Mouse (Mus musculus) retina, postnatal 7 days (tissue): ENCODE data around the gene Cacnb3.

Source experiments
- DNase-seq: peaks from one replicate; pipeline ENCODE4 v3.0.0-alpha.2; 2012; ENCODE audit warnings: low read depth, low spot score

The Cacnb3 gene

DNA sequence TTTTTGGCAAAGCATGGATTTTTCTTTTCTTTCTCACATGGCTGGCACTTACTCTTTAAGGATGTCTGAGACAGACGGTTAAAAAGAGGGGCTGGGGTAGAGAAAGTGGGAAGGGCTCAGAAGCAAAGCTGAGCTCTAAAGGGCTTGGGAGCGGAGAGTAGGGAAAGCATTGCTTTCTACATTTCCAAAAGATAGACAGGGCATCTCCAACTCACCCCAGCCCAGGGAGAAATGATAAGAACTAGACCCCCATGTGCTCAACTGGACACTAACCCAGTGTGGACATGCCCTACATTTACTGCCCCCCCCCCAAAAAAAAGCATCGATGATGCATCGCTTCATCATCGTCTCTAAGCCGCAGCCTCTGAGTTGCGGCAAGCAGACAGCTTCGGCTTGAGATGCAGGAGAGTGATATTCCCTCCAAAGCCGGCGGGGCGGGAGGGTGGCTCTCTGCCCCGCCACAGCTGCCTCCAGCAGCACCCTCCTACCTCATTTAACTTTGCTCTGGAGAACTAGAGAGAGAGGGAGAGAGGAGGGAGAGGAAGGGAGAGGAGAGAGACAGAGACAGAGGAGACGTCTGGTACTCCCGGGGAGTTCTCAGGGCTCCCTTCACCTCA lies 45.1 kb downstream of the Cacnb3 start:
- no peak for DNase-seq

DNA sequence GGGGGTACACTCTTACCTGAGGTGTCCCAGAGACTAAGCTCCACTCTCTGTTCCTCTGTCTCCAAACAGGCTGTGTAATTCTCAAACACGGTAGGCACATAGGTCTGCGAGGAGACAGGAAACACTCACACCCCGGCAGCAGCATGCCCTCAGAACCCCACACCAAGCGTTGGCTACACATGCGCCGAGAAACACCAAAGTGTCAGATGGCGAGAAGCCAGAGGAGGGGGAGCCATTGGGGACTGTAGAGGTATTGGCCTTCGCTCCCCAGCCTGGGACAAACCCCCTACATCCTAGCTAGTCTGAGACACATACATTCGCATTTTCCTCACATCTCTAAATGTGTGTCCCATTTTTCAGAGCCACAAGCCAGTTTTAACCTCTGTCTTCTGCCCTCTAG lies 45.8 kb downstream of the Cacnb3 start:
- DNase-seq: no peak

DNA sequence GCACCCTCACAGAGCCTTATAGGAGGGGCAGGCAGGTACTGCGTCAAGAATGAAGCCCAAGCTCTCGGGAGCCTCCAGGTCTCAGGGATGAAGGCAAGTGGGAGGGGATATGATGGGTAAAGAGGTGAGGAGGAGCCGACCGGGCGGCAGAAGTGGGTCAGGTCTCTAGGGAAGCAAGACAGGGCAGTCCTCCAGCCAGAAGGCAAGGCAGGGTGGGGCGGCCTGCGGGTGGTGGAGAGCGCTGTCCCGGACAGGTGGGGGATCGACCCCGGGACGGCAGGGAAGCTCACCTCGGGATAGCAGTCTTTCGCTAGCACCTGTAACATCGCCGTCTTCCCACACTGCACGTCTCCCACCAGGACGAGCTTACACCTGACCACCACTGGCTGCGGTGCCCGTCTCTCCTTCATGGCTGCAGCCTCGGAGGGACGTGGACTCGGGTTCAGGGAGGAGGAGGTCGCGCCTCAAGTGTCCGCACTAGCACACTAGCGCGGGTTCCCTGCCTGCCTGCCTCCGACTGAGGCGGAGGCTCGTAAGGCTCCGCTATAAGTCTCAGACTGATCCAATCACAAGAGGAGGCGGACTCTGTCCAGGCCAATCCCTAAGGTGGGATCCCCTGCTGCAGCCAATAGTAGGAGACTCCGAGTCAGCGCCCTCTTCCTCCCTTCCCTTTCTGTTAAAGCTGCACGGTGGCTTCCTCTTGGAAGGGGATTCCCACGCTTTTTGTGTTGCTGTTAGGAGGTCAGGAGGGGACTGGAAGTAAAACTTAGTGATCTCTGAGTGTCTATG lies 46.5 kb downstream of the Cacnb3 start, which contains the start of gene Rnd1:
TSS of gene Rnd1 (minus strand) at position 522 of the 789 bp plus-strand sequence.
- peak; percentile 80 for DNase-seq

GRCm38 (mm10) chr15:98677977-98678376 lies 47.3 kb downstream of the Cacnb3 start:
- DNase-seq: no peak

GRCm38 (mm10) chr15:98680660-98681059 lies 50.0 kb downstream of the Cacnb3 start:
- DNase-seq: no peak

DNA sequence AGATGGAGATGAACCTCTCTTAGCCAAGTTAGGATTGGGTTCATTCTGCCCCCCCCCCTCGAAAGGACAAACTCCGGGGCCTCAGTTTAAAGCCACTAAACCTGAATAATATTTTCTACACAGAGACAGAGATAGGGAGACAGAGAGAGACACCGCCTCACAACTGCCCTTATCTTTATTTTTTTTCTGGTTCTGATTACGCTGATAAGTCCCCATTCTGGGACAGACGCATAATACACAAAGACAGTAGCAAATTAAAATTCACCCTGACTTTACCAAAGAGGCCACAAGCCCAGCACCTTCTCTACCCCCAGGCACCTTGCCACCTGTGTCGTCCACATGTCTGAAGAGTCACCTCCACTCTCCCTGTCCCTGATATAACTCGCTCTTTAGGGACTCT lies 51.0 kb downstream of the Cacnb3 start:
- no peak for DNase-seq

GRCm38 (mm10) chr15:98683177-98683576 lies 52.5 kb downstream of the Cacnb3 start:
- DNase-seq: no peak

GRCm38 (mm10) chr15:98683746-98684145 lies 53.1 kb downstream of the Cacnb3 start:
- no peak for DNase-seq

DNA sequence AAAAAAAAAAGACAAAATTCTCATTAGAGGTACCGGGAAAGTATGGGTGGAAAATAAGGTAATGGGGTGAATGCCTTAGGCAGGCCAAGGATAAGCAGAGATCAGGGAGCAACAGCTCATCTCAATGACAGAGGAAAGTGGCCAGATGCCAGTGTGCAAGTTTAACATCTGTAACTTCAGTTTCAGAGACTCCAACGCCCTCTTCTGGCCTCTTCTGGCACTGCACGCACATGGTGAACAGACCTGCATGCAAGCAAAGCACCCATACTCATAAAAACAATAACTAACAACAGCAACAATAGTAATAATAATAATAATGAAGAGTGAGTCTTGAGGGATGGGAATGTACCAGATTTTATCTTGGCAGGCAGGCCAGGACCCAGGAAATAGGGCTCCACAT lies 55.3 kb downstream of the Cacnb3 start:
- DNase-seq: no peak

DNA sequence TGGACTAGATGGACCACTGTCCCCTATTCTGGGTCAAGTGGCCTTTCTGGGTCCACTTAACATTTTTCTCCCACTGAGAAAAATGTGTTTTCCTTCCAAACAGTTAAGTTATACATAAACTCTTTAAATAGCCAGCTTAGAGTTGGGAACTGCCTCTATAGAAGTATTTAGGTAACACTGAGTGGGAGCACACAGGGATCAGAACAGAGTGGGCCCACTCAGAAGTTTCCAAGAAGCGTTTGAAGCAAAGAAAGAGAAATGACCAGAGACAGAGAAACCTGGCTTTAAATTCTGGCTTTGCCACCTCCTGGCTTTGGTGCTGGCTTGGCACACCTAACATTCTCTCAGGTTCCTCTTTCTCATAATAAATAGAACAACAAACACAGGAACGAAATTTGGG lies 59.0 kb downstream of the Cacnb3 start:
- DNase-seq: no peak

DNA sequence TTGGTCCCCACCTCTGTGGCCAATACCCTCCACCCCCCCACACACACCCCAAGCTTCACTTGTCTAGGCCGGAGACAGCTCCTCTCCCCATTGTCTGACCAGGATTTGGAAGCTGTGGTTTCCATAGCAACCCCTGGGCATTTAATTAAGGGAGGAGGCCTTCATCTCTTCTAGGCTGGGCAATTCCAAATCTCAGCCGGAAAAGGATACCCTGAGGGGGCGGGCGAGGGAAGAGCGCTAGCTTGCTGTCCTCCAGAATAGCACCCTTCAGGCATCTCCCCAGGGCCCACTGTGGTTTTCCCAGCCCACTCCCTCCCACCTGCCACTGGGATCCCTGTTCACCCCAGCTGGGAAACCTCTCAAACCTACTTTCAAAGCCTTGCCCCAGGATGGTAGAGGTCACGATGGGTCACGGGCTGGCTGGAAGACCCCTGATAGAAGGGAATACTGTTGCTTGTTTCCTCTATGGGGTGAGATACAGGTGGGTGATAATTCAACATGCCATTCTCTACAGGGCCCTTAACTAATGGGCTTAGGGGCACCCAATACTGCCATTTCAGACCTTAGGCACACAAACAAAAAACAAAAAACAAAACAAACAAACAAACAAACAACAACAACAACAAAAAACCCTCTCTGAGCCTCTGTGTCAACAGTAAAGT lies 61.0 kb downstream of the Cacnb3 start:
- no peak for DNase-seq

- DNase-seq: no peak
These were observed 61.6 kb downstream of the Cacnb3 start for GRCm38 (mm10) chr15:98692171-98692715.
